Mouse (Mus musculus): ENCODE measurements around the gene Areg. TPM values are rescaled to one million over a fixed set of nuclear protein-coding genes. Genes with fewer than 3 reads are reported as not detected.
A peak's percentile ranks its signal among the peaks of the same experiment; 100 is the strongest.

Areg gene
- not detected in 2 replicates for polyA plus RNA-seq (2011; ENCODE audit: insufficient read depth, insufficient read length, low read depth, missing spikeins)

- Histone ChIP-seq H3K9me3 (replicated peaks; ENCODE audit: control insufficient read depth, insufficient read depth, low read length, poor library complexity, severe bottlenecking) (no peaks in the 10 kb centered on the region), H3K27me3 (ENCODE audit: control insufficient read depth, insufficient read depth, low read length, poor library complexity, severe bottlenecking) (0 out of 2 replicates have a peak, but pooled peaks cover 2% of the 10 kb centered on the region), H3K27ac (ENCODE audit: insufficient read depth, low read length) (no peak within 1 kb of the TSS), H3K36me3 (ENCODE audit: control insufficient read depth, insufficient read depth, low read length, poor library complexity, severe bottlenecking) (no peaks in the 10 kb centered on the region), H3K4me3 (ENCODE audit: low read depth, low read length) (peak within 1 kb of the TSS; percentile 29), H3K9ac (ENCODE audit: low read depth, poor library complexity, severe bottlenecking) (no peak within 1 kb of the TSS), H3K4me1 (ENCODE audit: control insufficient read depth, insufficient read depth, low read length) (no peaks in the 10 kb centered on the region)
- TF ChIP-seq POLR2A (IDR thresholded peaks at IDR 0.05; ENCODE audit: insufficient read depth, low read length) (no peak), EP300 (IDR thresholded peaks at IDR 0.05; ENCODE audit: insufficient read depth, low read depth, low read length) (no peak), CTCF (IDR thresholded peaks at IDR 0.05; ENCODE audit: low read depth, low read length) (no peak)
Measured at GRCm38 (mm10) chr5:91139446-91139873, at the start of gene Areg. Gene Areg (plus strand): TSS chr5:91139599.

- H3K9ac ChIP-seq (ENCODE audit: low read depth, poor library complexity, severe bottlenecking): no peak overlapping the region
- H3K4me1 ChIP-seq (ENCODE audit: control insufficient read depth, insufficient read depth, low read length): no peaks in the 10 kb centered on the region
- H3K27me3 ChIP-seq (ENCODE audit: control insufficient read depth, insufficient read depth, low read length, poor library complexity, severe bottlenecking): no peaks in the 10 kb centered on the region; the same call in none of the 2 replicates
- H3K36me3 ChIP-seq (ENCODE audit: control insufficient read depth, insufficient read depth, low read length, poor library complexity, severe bottlenecking): no peaks in the 10 kb centered on the region
- TF ChIP-seq POLR2A (IDR thresholded peaks at IDR 0.05; ENCODE audit: insufficient read depth, low read length): no peak
- no peak for TF ChIP-seq CTCF (IDR thresholded peaks at IDR 0.05; ENCODE audit: low read depth, low read length)
- TF ChIP-seq EP300 (IDR thresholded peaks at IDR 0.05; ENCODE audit: insufficient read depth, low read depth, low read length): no peak
- H3K27ac ChIP-seq (ENCODE audit: insufficient read depth, low read length): no peak overlapping the region
- no peaks in the 10 kb centered on the region for H3K9me3 ChIP-seq (replicated peaks; ENCODE audit: control insufficient read depth, insufficient read depth, low read length, poor library complexity, severe bottlenecking)
- H3K4me3 ChIP-seq (ENCODE audit: low read depth, low read length): no peak overlapping the region
Measured at GRCm38 (mm10) chr5:91090301-91090700, 49.1 kb upstream of the Areg start.

GRCm38 (mm10) chr5:91097911-91098614, 41.3 kb upstream of the Areg start:
- Histone ChIP-seq H3K27ac (ENCODE audit: insufficient read depth, low read length) (no peak overlapping the region), H3K4me3 (ENCODE audit: low read depth, low read length) (no peak overlapping the region), H3K4me1 (ENCODE audit: control insufficient read depth, insufficient read depth, low read length) (no peaks in the 10 kb centered on the region), H3K27me3 (ENCODE audit: control insufficient read depth, insufficient read depth, low read length, poor library complexity, severe bottlenecking) (no peaks in the 10 kb centered on the region; the same call in 1 of the 2 replicates), H3K9ac (ENCODE audit: low read depth, poor library complexity, severe bottlenecking) (no peak overlapping the region), H3K36me3 (ENCODE audit: control insufficient read depth, insufficient read depth, low read length, poor library complexity, severe bottlenecking) (no peaks in the 10 kb centered on the region), H3K9me3 (replicated peaks; ENCODE audit: control insufficient read depth, insufficient read depth, low read length, poor library complexity, severe bottlenecking) (no peaks in the 10 kb centered on the region)
- TF ChIP-seq EP300 (IDR thresholded peaks at IDR 0.05; ENCODE audit: insufficient read depth, low read depth, low read length) (no peak), CTCF (IDR thresholded peaks at IDR 0.05; ENCODE audit: low read depth, low read length) (no peak), POLR2A (IDR thresholded peaks at IDR 0.05; ENCODE audit: insufficient read depth, low read length) (no peak)

GRCm38 (mm10) chr5:91101742-91102141, 37.7 kb upstream of the Areg start:
- no peaks in the 10 kb centered on the region for H3K4me1 ChIP-seq (ENCODE audit: control insufficient read depth, insufficient read depth, low read length)
- no peaks in the 10 kb centered on the region for H3K9me3 ChIP-seq (replicated peaks; ENCODE audit: control insufficient read depth, insufficient read depth, low read length, poor library complexity, severe bottlenecking)
- H3K27me3 ChIP-seq (ENCODE audit: control insufficient read depth, insufficient read depth, low read length, poor library complexity, severe bottlenecking): no peaks in the 10 kb centered on the region
- H3K27ac ChIP-seq (ENCODE audit: insufficient read depth, low read length): no peak overlapping the region
- H3K36me3 ChIP-seq (ENCODE audit: control insufficient read depth, insufficient read depth, low read length, poor library complexity, severe bottlenecking): no peaks in the 10 kb centered on the region
- H3K4me3 ChIP-seq (ENCODE audit: low read depth, low read length): no peak overlapping the region
- TF ChIP-seq POLR2A (IDR thresholded peaks at IDR 0.05; ENCODE audit: insufficient read depth, low read length) (no peak), EP300 (IDR thresholded peaks at IDR 0.05; ENCODE audit: insufficient read depth, low read depth, low read length) (no peak), CTCF (IDR thresholded peaks at IDR 0.05; ENCODE audit: low read depth, low read length) (no peak)
- no peak overlapping the region for H3K9ac ChIP-seq (ENCODE audit: low read depth, poor library complexity, severe bottlenecking)

- Histone ChIP-seq H3K9ac (ENCODE audit: low read depth, poor library complexity, severe bottlenecking) (no peak overlapping the region), H3K27me3 (ENCODE audit: control insufficient read depth, insufficient read depth, low read length, poor library complexity, severe bottlenecking) (no peaks in the 10 kb centered on the region), H3K4me1 (ENCODE audit: control insufficient read depth, insufficient read depth, low read length) (no peaks in the 10 kb centered on the region), H3K9me3 (replicated peaks; ENCODE audit: control insufficient read depth, insufficient read depth, low read length, poor library complexity, severe bottlenecking) (no peaks in the 10 kb centered on the region), H3K36me3 (ENCODE audit: control insufficient read depth, insufficient read depth, low read length, poor library complexity, severe bottlenecking) (no peaks in the 10 kb centered on the region), H3K4me3 (ENCODE audit: low read depth, low read length) (no peak overlapping the region), H3K27ac (ENCODE audit: insufficient read depth, low read length) (no peak overlapping the region)
- TF ChIP-seq EP300 (IDR thresholded peaks at IDR 0.05; ENCODE audit: insufficient read depth, low read depth, low read length) (no peak), POLR2A (IDR thresholded peaks at IDR 0.05; ENCODE audit: insufficient read depth, low read length) (no peak), CTCF (IDR thresholded peaks at IDR 0.05; ENCODE audit: low read depth, low read length) (no peak)
Measured at GRCm38 (mm10) chr5:91103943-91104665, 35.3 kb upstream of the Areg start.

- Histone ChIP-seq H3K4me3 (ENCODE audit: low read depth, low read length) (no peak overlapping the region), H3K27me3 (ENCODE audit: control insufficient read depth, insufficient read depth, low read length, poor library complexity, severe bottlenecking) (no peaks in the 10 kb centered on the region; the same call in 1 of the 2 replicates), H3K27ac (ENCODE audit: insufficient read depth, low read length) (no peak overlapping the region), H3K9ac (ENCODE audit: low read depth, poor library complexity, severe bottlenecking) (no peak overlapping the region), H3K4me1 (ENCODE audit: control insufficient read depth, insufficient read depth, low read length) (no peaks in the 10 kb centered on the region), H3K9me3 (replicated peaks; ENCODE audit: control insufficient read depth, insufficient read depth, low read length, poor library complexity, severe bottlenecking) (no peaks in the 10 kb centered on the region), H3K36me3 (ENCODE audit: control insufficient read depth, insufficient read depth, low read length, poor library complexity, severe bottlenecking) (no peaks in the 10 kb centered on the region)
- no peak for TF ChIP-seq POLR2A (IDR thresholded peaks at IDR 0.05; ENCODE audit: insufficient read depth, low read length)
- TF ChIP-seq EP300 (IDR thresholded peaks at IDR 0.05; ENCODE audit: insufficient read depth, low read depth, low read length): no peak
- TF ChIP-seq CTCF (IDR thresholded peaks at IDR 0.05; ENCODE audit: low read depth, low read length): no peak
Measured at GRCm38 (mm10) chr5:91106248-91106647, 33.2 kb upstream of the Areg start.
